Mouse (Mus musculus): ENCODE data around the gene Ccdc8.

Ccdc8 gene

GRCm38 (mm10) chr7:17009326-17010009 is 17.0 kb downstream of the Ccdc8 start:
- DNase-seq (ENCODE audit: low spot score in 2 of 2): peak in 1 of 2 experiments; percentile 28

GRCm38 (mm10) chr7:17010010-17010347 is 17.5 kb downstream of the Ccdc8 start:
- no peak for DNase-seq (ENCODE audit: low spot score in 2 of 2)

- DNase-seq (ENCODE audit: low spot score in 2 of 2): no peak
Observed at GRCm38 (mm10) chr7:17011909-17012590, 19.5 kb downstream of the Ccdc8 start.

GRCm38 (mm10) chr7:17015381-17015780 is 22.9 kb downstream of the Ccdc8 start:
- DNase-seq (ENCODE audit: low spot score in 2 of 2): no peak

- DNase-seq (ENCODE audit: low spot score in 2 of 2): no peak
Observed at GRCm38 (mm10) chr7:17017036-17017435, 24.5 kb downstream of the Ccdc8 start.

GRCm38 (mm10) chr7:17017921-17018320 is 25.4 kb downstream of the Ccdc8 start:
- no peak for DNase-seq (ENCODE audit: low spot score in 2 of 2)

- no peak for DNase-seq (ENCODE audit: low spot score in 2 of 2)
Observed at GRCm38 (mm10) chr7:17019426-17020166, 27.1 kb downstream of the Ccdc8 start.

GRCm38 (mm10) chr7:17022176-17022575 is 29.7 kb downstream of the Ccdc8 start:
- no peak for DNase-seq (ENCODE audit: low spot score in 2 of 2)

- no peak for DNase-seq (ENCODE audit: low spot score in 2 of 2)
Observed at GRCm38 (mm10) chr7:17023701-17024100, 31.2 kb downstream of the Ccdc8 start.

- no peak for DNase-seq (ENCODE audit: low spot score in 2 of 2)
Observed at GRCm38 (mm10) chr7:17024141-17024540, 31.6 kb downstream of the Ccdc8 start.

GRCm38 (mm10) chr7:17024814-17025504 is 32.5 kb downstream of the Ccdc8 start:
- DNase-seq (ENCODE audit: low spot score in 2 of 2): peak; percentile 35 to 49

GRCm38 (mm10) chr7:17025505-17025894 is 33.0 kb downstream of the Ccdc8 start:
- no peak for DNase-seq (ENCODE audit: low spot score in 2 of 2)

GRCm38 (mm10) chr7:17025896-17026622 is 33.6 kb downstream of the Ccdc8 start:
- DNase-seq (ENCODE audit: low spot score in 2 of 2): no peak

- DNase-seq (ENCODE audit: low spot score in 2 of 2): peak; percentile 54 to 56
Observed at GRCm38 (mm10) chr7:17026710-17027587, 34.4 kb downstream of the Ccdc8 start.

GRCm38 (mm10) chr7:17027588-17028343 is 35.3 kb downstream of the Ccdc8 start, which contains the start of gene Ppp5c:
Gene Ppp5c (minus strand): TSS chr7:17027924.
- peak; percentile 80 to 81 for DNase-seq (ENCODE audit: low spot score in 2 of 2)

- no peak for DNase-seq (ENCODE audit: low spot score in 2 of 2)
Observed at GRCm38 (mm10) chr7:17028923-17029322, 36.4 kb downstream of the Ccdc8 start.

GRCm38 (mm10) chr7:17030239-17030638 is 37.7 kb downstream of the Ccdc8 start:
- no peak for DNase-seq (ENCODE audit: low spot score in 2 of 2)

GRCm38 (mm10) chr7:17038018-17038695 is 45.6 kb downstream of the Ccdc8 start:
- no peak for DNase-seq (ENCODE audit: low spot score in 2 of 2)

GRCm38 (mm10) chr7:17039373-17039772 is 46.9 kb downstream of the Ccdc8 start:
- no peak for DNase-seq (ENCODE audit: low spot score in 2 of 2)

Measured in natural killer cell, adult 2 months (primary cell).